Mouse (Mus musculus) E14TG2a.4 (cell line): ENCODE results near the gene Hspa12a.

Experiments
- H3K27me3 ChIP-seq: 2 replicates; pipeline ENCODE4 v1.6.1; 2014; ENCODE audit warnings: low read length, control low read depth; ENCODE audit not compliant: insufficient read depth
- H3K36me3 ChIP-seq: 2 replicates; pipeline ENCODE4 v1.6.1; 2014; ENCODE audit warnings: low read length, control low read depth; ENCODE audit not compliant: insufficient read depth
- H3K4me1 ChIP-seq: replicated peaks from 2 replicates; pipeline ENCODE4 v1.6.1; 2014; ENCODE audit warnings: low read depth, low read length, control low read depth
- H3K4me3 ChIP-seq: replicated peaks from 2 replicates; pipeline ENCODE4 v1.5.1; 2014; ENCODE audit warnings: mild to moderate bottlenecking, low read length
- H3K9me3 ChIP-seq: 2 replicates; pipeline ENCODE4 v1.6.1; 2014; ENCODE audit warnings: low read length, control low read depth
- CTCF ChIP-seq: conservative IDR thresholded peaks from 2 replicates; pipeline ENCODE4 v1.5.1; 2014; ENCODE audit warnings: low read length
- NANOG ChIP-seq: IDR thresholded peaks from 2 replicates; pipeline ENCODE4 v1.6.1; 2014; ENCODE audit warnings: borderline replicate concordance, low read length, mixed read lengths
- POU5F1 ChIP-seq: IDR thresholded peaks from 2 replicates; pipeline ENCODE4 v1.6.1; 2014; ENCODE audit warnings: low read length, borderline replicate concordance

Gene Hspa12a

GRCm38 (mm10) chr19:58849333-58850131 is 93.9 kb downstream of the Hspa12a start:
- Histone ChIP-seq H3K36me3 (no peaks in the 10 kb centered on the region), H3K4me3 (no peak overlapping the region), H3K9me3 (peaks cover 9% of the 10 kb centered on the region), H3K4me1 (peaks cover 8% of the 10 kb centered on the region), H3K27me3 (no peaks in the 10 kb centered on the region)
- TF ChIP-seq CTCF, result no peak
- TF ChIP-seq NANOG, result no peak
- TF ChIP-seq POU5F1, result no peak

GRCm38 (mm10) chr19:58843606-58844005 is 99.8 kb downstream of the Hspa12a start:
- no peak for TF ChIP-seq NANOG
- TF ChIP-seq CTCF, result no peak
- no peak for TF ChIP-seq POU5F1
- Histone ChIP-seq H3K4me3 (no peak overlapping the region), H3K36me3 (no peaks in the 10 kb centered on the region), H3K9me3 (peaks cover 9% of the 10 kb centered on the region), H3K27me3 (no peaks in the 10 kb centered on the region), H3K4me1 (peaks cover 8% of the 10 kb centered on the region; the same call in 1 of the 2 replicates)

DNA sequence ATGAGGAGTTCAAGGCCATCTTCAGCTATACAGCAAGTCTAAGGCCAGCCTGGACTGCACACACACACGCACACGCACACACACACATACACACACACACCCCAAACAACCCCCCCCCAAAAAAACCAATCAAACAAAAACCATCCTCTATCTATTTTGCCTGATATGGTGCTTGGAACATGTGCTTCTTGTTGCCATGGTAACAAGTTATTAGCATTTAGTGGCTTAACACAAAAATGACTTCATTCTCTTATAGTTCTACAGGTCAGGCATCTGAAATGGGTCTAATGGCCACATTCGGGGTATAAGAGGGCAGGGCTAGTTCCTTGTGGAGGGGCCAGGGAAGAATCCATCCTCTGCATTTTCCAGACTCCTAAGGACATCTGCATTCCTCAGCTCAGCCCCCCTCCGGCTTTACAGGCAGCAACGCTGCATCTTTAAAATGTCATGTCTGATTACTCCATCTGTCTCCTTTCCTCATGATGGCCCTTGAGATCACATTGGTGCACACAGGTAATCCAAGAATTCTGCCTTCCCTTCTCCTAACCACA is 102.7 kb downstream of the Hspa12a start:
- Histone ChIP-seq H3K9me3 (no peaks in the 10 kb centered on the region), H3K4me3 (no peak overlapping the region), H3K27me3 (no peaks in the 10 kb centered on the region), H3K36me3 (no peaks in the 10 kb centered on the region), H3K4me1 (peaks cover 10% of the 10 kb centered on the region; the same call in 1 of the 2 replicates)
- TF ChIP-seq CTCF, result no peak
- TF ChIP-seq POU5F1, result no peak

GRCm38 (mm10) chr19:58839806-58840205 is 103.6 kb downstream of the Hspa12a start:
- Histone ChIP-seq H3K27me3 (no peaks in the 10 kb centered on the region), H3K4me3 (no peak overlapping the region)

DNA sequence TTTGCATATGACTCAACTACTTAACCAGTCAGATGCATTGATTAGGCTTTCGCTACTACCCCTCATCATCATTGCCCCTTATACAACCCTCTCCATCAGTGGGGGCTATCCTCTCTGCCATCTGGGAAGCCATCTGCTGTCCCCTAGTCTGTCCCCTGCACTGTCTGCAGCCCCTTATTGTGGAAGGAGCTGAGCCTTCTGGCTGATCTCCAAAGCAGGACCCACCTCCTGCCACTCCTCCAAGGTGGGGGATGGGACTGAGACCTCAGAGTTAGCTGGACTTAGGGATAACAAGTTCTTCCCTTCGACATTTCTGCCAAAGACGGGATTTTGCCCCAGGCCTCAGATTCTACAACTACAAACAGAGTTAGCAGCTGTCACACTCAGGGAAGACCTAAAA is 104.1 kb downstream of the Hspa12a start:
- H3K9me3 ChIP-seq, result peaks cover 7% of the 10 kb centered on the region
- H3K4me3 ChIP-seq, result no peak overlapping the region
- TF ChIP-seq CTCF (no peak), NANOG (no peak), POU5F1 (no peak)
- no peaks in the 10 kb centered on the region for H3K36me3 ChIP-seq
- peaks cover 10% of the 10 kb centered on the region; the same call in 1 of the 2 replicates for H3K4me1 ChIP-seq
- H3K27me3 ChIP-seq, result no peaks in the 10 kb centered on the region

More at GRCm38 (mm10) chr19:58839806-58840205, 103.6 kb downstream of the Hspa12a start:
- Histone ChIP-seq H3K36me3 (no peaks in the 10 kb centered on the region), H3K4me1 (peaks cover 10% of the 10 kb centered on the region; the same call in 1 of the 2 replicates), H3K9me3 (peaks cover 5% of the 10 kb centered on the region)
- no peak for TF ChIP-seq POU5F1
- no peak for TF ChIP-seq CTCF
- TF ChIP-seq NANOG, result no peak

DNA sequence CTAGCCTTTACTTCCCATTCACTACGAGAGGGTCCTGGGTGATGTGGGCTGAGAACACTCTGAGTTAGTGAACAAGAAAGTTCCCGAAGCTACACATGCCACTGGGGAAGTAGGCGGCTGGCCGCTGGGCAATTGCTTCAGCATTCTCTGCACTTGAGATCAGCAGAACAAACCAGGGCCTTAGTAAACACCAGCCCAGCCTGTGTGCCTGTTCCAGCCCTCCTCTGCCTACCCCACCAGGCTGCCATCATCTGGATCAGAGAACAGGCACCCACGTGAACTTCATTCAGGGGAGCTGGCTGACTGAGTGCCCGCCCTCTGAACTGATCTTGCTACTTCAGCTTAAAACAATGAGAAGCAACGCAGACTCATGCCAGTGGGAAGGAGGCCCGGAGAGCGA is 104.7 kb downstream of the Hspa12a start:
- Histone ChIP-seq H3K36me3 (no peaks in the 10 kb centered on the region), H3K4me3 (no peak overlapping the region), H3K4me1 (peaks cover 10% of the 10 kb centered on the region; the same call in 1 of the 2 replicates), H3K9me3 (peaks cover 7% of the 10 kb centered on the region), H3K27me3 (no peaks in the 10 kb centered on the region)
- TF ChIP-seq POU5F1 (no peak), CTCF (no peak), NANOG (no peak)

DNA sequence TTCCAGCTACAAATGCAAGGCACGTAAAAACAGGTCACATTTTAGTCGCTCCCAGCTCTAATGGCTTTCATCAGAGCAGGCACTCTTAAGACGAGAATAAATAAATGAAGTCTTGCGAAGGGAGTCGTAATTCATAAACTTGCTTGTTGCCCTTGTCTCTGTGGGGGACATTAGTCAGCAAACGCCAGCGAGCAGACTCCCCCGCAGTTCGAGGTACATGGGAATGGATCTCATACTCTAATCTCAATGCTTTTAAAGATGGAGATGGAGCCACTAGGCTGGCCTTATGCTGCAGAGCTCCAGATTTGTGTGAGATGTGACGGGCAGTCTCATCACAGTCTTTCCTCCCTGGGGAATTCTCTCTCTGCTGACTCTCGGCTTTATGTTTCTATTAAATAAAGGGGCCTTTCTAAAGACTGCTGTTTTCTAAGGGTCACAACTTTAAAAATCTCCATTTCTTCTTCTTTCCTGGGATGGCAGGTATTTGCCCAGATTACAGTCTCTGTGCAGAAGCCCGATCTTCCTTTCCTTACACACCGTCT is 109.7 kb downstream of the Hspa12a start:
- peaks cover 6% of the 10 kb centered on the region; the same call in 1 of the 2 replicates for H3K4me1 ChIP-seq
- no peak overlapping the region for H3K4me3 ChIP-seq
- TF ChIP-seq POU5F1, result no peak
- no peak for TF ChIP-seq NANOG
- no peak for TF ChIP-seq CTCF

DNA sequence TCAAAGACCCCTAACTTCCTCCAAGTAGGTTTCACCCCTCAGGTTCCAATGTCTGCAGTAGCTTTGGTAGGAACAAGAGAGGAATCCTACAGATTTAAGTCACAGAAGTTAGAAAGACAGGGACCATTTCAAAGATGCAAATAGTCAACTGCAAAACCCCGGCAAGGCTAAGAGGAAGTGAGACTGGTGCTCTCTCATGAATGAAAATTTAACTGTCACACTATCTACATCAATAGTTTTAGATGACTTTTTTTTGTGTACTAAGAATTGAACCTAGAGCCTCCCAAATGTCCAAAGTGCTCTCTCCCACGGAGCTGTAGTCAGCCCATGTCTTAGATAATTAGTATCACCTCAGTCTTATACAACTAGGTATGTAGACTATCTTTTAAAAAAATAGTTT is 110.5 kb downstream of the Hspa12a start:
- Histone ChIP-seq H3K36me3 (no peaks in the 10 kb centered on the region), H3K4me3 (no peak overlapping the region), H3K4me1 (peaks cover 6% of the 10 kb centered on the region; the same call in 1 of the 2 replicates), H3K9me3 (peaks cover 7% of the 10 kb centered on the region), H3K27me3 (no peaks in the 10 kb centered on the region)
- TF ChIP-seq CTCF (no peak), POU5F1 (no peak), NANOG (no peak)

More for the DNA sequence above, 109.7 kb downstream of the Hspa12a start:
- Histone ChIP-seq H3K27me3 (no peaks in the 10 kb centered on the region), H3K36me3 (no peaks in the 10 kb centered on the region), H3K9me3 (peaks cover 7% of the 10 kb centered on the region)

DNA sequence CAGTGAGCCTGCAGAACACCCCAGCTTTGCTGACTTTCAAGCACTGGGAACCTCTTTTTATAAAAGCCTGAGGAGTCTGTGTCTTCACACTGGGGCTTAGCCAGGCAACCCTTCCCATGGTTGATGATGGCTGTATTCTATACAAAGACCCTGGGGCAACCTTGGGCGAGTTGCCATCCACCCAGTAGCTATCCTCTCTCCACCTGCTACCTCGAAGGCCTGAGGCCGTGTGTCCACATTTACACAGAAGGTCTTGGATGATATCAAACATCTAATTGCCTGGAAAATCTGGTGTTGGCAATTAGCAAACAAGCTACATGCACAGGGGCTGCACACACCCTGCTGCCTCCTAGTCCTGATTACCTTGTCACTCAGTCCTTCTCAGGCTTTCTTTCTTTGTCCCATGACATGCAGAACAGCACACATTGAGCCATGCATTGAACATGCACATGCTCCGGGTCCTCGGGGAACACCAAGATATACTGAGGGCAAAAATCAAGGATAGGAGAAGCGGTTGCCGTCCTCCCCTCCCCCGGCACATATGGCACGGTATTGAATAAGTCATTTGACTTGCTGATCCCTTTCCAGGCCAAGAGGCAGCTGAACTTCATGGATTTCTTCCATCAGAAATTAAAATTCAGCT is 112.1 kb downstream of the Hspa12a start:
- TF ChIP-seq CTCF, result no peak
- no peak for TF ChIP-seq NANOG
- TF ChIP-seq POU5F1, result no peak
- no peak overlapping the region for H3K4me3 ChIP-seq
- no peaks in the 10 kb centered on the region for H3K36me3 ChIP-seq

More for the DNA sequence above, 112.1 kb downstream of the Hspa12a start:
- Histone ChIP-seq H3K27me3 (no peaks in the 10 kb centered on the region), H3K4me1 (peaks cover 4% of the 10 kb centered on the region; the same call in 1 of the 2 replicates), H3K9me3 (peaks cover 7% of the 10 kb centered on the region)
